In the genomic region with DNA sequence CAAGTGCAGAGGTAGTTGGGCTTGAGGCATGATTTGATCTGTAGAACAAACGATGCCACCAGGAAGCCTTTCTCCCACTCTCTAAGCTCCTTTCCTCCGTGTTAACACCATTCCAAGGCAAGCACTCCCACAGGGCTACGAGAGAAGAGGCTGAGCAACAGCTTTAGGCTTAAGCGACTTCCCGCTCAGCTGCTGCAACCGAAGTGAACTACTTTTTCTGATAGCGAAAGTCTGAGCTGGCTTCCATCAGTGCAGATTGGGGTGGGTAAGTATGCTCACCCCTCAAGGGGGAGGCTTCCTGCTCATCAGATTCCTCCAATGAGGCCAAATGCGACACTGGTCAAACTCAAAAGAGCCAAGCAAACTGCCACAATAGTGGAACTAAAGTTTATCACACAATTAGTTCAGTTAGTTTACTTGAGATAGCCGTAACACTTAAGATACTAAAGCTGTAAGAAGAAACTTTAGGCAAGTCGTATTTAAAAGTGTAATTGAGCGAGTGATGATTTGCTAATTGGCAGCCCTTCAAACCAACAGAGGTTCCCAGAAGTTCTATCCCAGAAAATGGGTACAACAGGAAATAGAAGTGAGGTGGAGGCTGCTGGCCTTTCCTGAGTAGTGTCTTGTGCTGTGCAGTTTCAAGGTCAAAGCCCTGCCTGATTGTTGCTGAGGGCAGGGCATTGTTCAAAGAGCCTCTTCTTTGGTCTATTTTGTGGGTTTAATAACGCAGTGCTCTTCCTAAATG, we compare ENCODE assay signal across 9 mouse cellular contexts.
DNase-seq lines count a peak whose midpoint lies in the region; ATAC-seq and TF ChIP-seq lines count a peak whose summit lies in the region.
"Had no signal": no experiment of that assay in that cellular context is flagged by ENCODE, and none has a peak within 500 bp of the region (broad histone marks: within the 10 kb centered on the region; RNA-seq: fewer than 3 reads in every experiment).

No protein-coding gene starts in this region.

- no peaks in the 10 kb centered on the region for H3K9me3 ChIP-seq in hindbrain, postnatal 0 days (ENCODE audit: low read length)
- no peaks in the 10 kb centered on the region for H3K9me3 ChIP-seq in hindbrain, embryonic 12.5 days (replicated peaks)
- H3K9me3 ChIP-seq in heart, embryonic 14.5 days (ENCODE audit: control insufficient read depth, low read length) = no peaks in the 10 kb centered on the region
- H3K9me3 ChIP-seq in midbrain, embryonic 11.5 days (ENCODE audit: control insufficient read depth, low read length) = no peaks in the 10 kb centered on the region

- 29% methylated on average over 12 of the region's 12 CpGs for WGBS in hindbrain, postnatal 0 days
- WGBS in hindbrain, embryonic 12.5 days = 31% methylated on average over 12 of the region's 12 CpGs
- WGBS in heart, embryonic 14.5 days = 13% methylated on average over 12 of the region's 12 CpGs
- WGBS in midbrain, embryonic 11.5 days = 21% methylated on average over 12 of the region's 12 CpGs

- H3K27ac ChIP-seq in hindbrain, postnatal 0 days = no peak overlapping the region
- no peak overlapping the region for H3K27ac ChIP-seq in hindbrain, embryonic 12.5 days
- H3K27ac ChIP-seq in heart, embryonic 14.5 days (replicated peaks in 1 of 2; ENCODE audit: control insufficient read depth in 1 of 2, insufficient read depth in 1 of 2, low read depth in 2 of 2, low read length in 2 of 2) = peak overlapping the region; percentile 66 to 79
- H3K27ac ChIP-seq in midbrain, embryonic 11.5 days (ENCODE audit: low read depth, low read length) = no peak overlapping the region
- H3K27ac ChIP-seq: liver, embryonic 14.5 days had no signal

- no peak overlapping the region for H3K4me3 ChIP-seq in hindbrain, postnatal 0 days (ENCODE audit: low read length)
- H3K4me3 ChIP-seq in hindbrain, embryonic 12.5 days = no peak overlapping the region
- peak overlapping the region in 1 of 2 experiments; percentile 4; a peak in 1 of 4 replicates for H3K4me3 ChIP-seq in heart, embryonic 14.5 days (ENCODE audit: control insufficient read depth in 1 of 2, insufficient read depth in 1 of 2, low read depth in 1 of 2, low read length in 2 of 2)
- H3K4me3 ChIP-seq in midbrain, embryonic 11.5 days (ENCODE audit: low read depth, low read length) = no peak overlapping the region

- peak overlapping the region; percentile 29 for H3K4me2 ChIP-seq in hindbrain, postnatal 0 days (ENCODE audit: low read depth, low read length)
- no peak overlapping the region for H3K4me2 ChIP-seq in hindbrain, embryonic 12.5 days (replicated peaks)
- peak overlapping the region; percentile 42 for H3K4me2 ChIP-seq in heart, embryonic 14.5 days (ENCODE audit: low read length)
- no peak overlapping the region; the same call in 1 of the 2 replicates for H3K4me2 ChIP-seq in midbrain, embryonic 11.5 days

- H3K4me1 ChIP-seq in hindbrain, postnatal 0 days (ENCODE audit: insufficient read depth, low read length) = no peaks in the 10 kb centered on the region
- peaks cover 8% of the 10 kb centered on the region for H3K4me1 ChIP-seq in hindbrain, embryonic 12.5 days
- H3K4me1 ChIP-seq in heart, embryonic 14.5 days (ENCODE audit: control insufficient read depth in 2 of 2, insufficient read depth in 2 of 2, low read length in 2 of 2) = peaks cover 8 to 22% of the 10 kb centered on the region in 2 experiments
- H3K4me1 ChIP-seq in midbrain, embryonic 11.5 days (ENCODE audit: control insufficient read depth, insufficient read depth, low read length) = no peaks in the 10 kb centered on the region

- H3K27me3 ChIP-seq in hindbrain, postnatal 0 days (ENCODE audit: insufficient read depth, low read length) = no peaks in the 10 kb centered on the region
- H3K27me3 ChIP-seq in hindbrain, embryonic 12.5 days = no peaks in the 10 kb centered on the region
- H3K27me3 ChIP-seq in heart, embryonic 14.5 days (ENCODE audit: control insufficient read depth, insufficient read depth, low read length) = no peaks in the 10 kb centered on the region
- H3K27me3 ChIP-seq in midbrain, embryonic 11.5 days (ENCODE audit: control insufficient read depth, insufficient read depth, low read length) = no peaks in the 10 kb centered on the region; the same call in 1 of the 2 replicates

- no peaks in the 10 kb centered on the region for H3K36me3 ChIP-seq in hindbrain, postnatal 0 days (ENCODE audit: insufficient read depth, low read length)
- no peaks in the 10 kb centered on the region for H3K36me3 ChIP-seq in hindbrain, embryonic 12.5 days
- H3K36me3 ChIP-seq in heart, embryonic 14.5 days (ENCODE audit: control insufficient read depth, insufficient read depth, low read length) = no peaks in the 10 kb centered on the region
- no peaks in the 10 kb centered on the region for H3K36me3 ChIP-seq in midbrain, embryonic 11.5 days (ENCODE audit: control insufficient read depth, insufficient read depth, low read length)

- no peak for ATAC-seq in hindbrain, postnatal 0 days
- no peak for ATAC-seq in hindbrain, embryonic 12.5 days (ENCODE audit: low FRiP score)
- no peak for ATAC-seq in heart, embryonic 14.5 days (ENCODE audit: insufficient number of reproducible peaks, insufficient read depth, low FRiP score, low read depth)
- ATAC-seq in midbrain, embryonic 11.5 days (ENCODE audit: low FRiP score) = peak; percentile 38; the same call in 1 of the 2 replicates

- TF ChIP-seq CTCF in hindbrain, postnatal 0 days (IDR thresholded peaks at IDR 0.05; ENCODE audit: low read depth) = no peak

- peak; percentile 27 for DNase-seq in hindbrain, postnatal 0 days (ENCODE audit: low spot score)
- DNase-seq in ZHBTc4 (ENCODE audit: low read depth, low spot score) = peak; percentile 82
- peak; percentile 89 for DNase-seq in midbrain, embryonic 11.5 days (ENCODE audit: low spot score, missing footprints)
- no peak for DNase-seq in thymus, postnatal 36 days
- DNase-seq in right cerebral cortex, postnatal 14 days = no peak
- no peak for DNase-seq in right cerebral cortex, postnatal 36 days (ENCODE audit: low spot score in 2 of 2)

- H3K9ac ChIP-seq in hindbrain, postnatal 0 days (replicated peaks; ENCODE audit: low read length) = no peak overlapping the region
- no peak overlapping the region for H3K9ac ChIP-seq in hindbrain, embryonic 12.5 days
- no peak overlapping the region for H3K9ac ChIP-seq in heart, embryonic 14.5 days (ENCODE audit: low read length)
- H3K9ac ChIP-seq in midbrain, embryonic 11.5 days (ENCODE audit: low read length) = no peak overlapping the region
- H3K9ac ChIP-seq: liver, embryonic 14.5 days had no signal

Comparison
In these comparisons a context has a peak if more than half of its experiments do, and no peak if none do; other contexts are left out.
1. H3K4me2 ChIP-seq: peak in hindbrain, postnatal 0 days (single experiment) and heart, embryonic 14.5 days (single experiment); none in hindbrain, embryonic 12.5 days (single experiment) and midbrain, embryonic 11.5 days (single experiment).
2. DNase-seq: peak in hindbrain, postnatal 0 days (single experiment), ZHBTc4 (single experiment) and midbrain, embryonic 11.5 days (single experiment); none in thymus, postnatal 36 days (0 of 2), right cerebral cortex, postnatal 14 days (single experiment) and right cerebral cortex, postnatal 36 days (0 of 2).
3. H3K27ac ChIP-seq: peak in heart, embryonic 14.5 days (2 of 2); none in hindbrain, postnatal 0 days (single experiment), hindbrain, embryonic 12.5 days (single experiment) and midbrain, embryonic 11.5 days (single experiment).